ENCODE assay signal across 1 mouse cellular context in the genomic region with DNA sequence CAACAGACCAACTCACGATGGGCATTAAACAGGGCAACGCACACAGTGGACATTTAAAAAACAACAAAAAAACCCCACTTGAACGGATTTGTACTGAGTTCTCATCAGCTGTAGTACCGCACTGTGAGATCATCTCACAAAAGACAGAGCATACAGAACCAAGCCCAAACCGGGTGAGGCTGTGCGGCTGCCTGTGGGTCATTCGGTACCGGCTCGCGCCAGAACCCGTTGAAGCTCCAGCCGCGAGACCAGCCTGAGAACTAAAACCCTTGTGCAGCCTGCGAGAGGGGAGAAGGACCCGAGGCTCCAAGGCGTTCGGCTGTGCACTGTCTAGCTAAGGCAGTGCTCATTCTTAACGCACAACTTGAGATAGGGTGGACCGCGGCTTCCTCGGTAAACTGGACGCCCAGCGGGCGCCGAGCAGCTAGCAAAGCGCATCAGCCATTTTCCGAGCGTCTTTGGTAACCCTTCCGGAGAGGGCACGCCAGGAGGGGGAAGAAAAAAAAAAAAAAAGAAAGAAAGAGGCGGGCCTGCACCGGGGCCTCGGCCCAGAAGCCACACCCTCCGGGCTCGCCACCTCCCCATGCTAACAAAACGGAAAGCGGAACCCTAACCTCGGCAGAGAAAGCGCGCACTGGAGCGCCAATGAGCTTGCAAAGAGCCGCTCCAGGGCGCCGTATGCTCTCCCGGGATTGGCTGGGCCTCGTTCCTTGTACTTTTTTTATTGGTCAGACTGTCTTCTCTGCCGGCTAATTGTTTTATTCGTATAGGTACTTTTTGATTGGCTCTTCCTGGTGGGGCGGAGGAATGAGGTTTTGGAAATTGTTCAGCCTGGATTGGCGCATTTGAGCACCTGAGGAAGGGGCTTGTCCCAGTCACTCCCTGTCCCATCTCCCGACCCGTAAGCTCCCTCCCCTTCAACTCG.
TF ChIP-seq lines count a peak whose summit lies in the region.

No protein-coding gene starts in this region.

TF ChIP-seq in CH12.LX, 34 proteins besides CTCF, POLR2A, EP300 and RAD21 (continued from another document):
- peak; percentile 64; the same call in 1 of the 2 replicates for TF ChIP-seq UBTF (IDR thresholded peaks at IDR 0.05; ENCODE audit: low read depth, low read length)
- peak; percentile 80 for TF ChIP-seq NELFE (IDR thresholded peaks at IDR 0.05; ENCODE audit: low read depth, low read length)
- TF ChIP-seq ZKSCAN1 (IDR thresholded peaks at IDR 0.05; ENCODE audit: borderline replicate concordance, low read depth, low read length), result no peak
- TF ChIP-seq USF2 (conservative IDR thresholded peaks at IDR 0.05; ENCODE audit: low read depth, low read length), result no peak
- TF ChIP-seq GABPA (IDR thresholded peaks at IDR 0.05; ENCODE audit: insufficient replicate concordance, low read depth, low read length), result no peak
- TF ChIP-seq MAFK (IDR thresholded peaks at IDR 0.05; ENCODE audit: insufficient replicate concordance, low read length), result no peak
- TF ChIP-seq KAT2A (IDR thresholded peaks at IDR 0.05; ENCODE audit: insufficient replicate concordance, low read length), result no peak
- no peak for TF ChIP-seq BHLHE40 (IDR thresholded peaks at IDR 0.05; ENCODE audit: low read depth, low read length)
- peak; percentile 67 for TF ChIP-seq TCF12 (IDR thresholded peaks at IDR 0.05; ENCODE audit: low read depth, low read length)
- 0 out of 2 replicates have a peak, but pooled peaks have one; percentile 45 for TF ChIP-seq POLR2AphosphoS2 (IDR thresholded peaks at IDR 0.05; ENCODE audit: low read depth, low read length)
- TF ChIP-seq HCFC1 (IDR thresholded peaks at IDR 0.05; ENCODE audit: low read depth, low read length), result no peak
- TF ChIP-seq ETS1 (conservative IDR thresholded peaks at IDR 0.05; ENCODE audit: low read depth, low read length), result no peak
- peak; percentile 79 for TF ChIP-seq ELF1 (IDR thresholded peaks at IDR 0.05; ENCODE audit: low read depth, low read length)
- no peak; the same call in 1 of the 2 replicates for TF ChIP-seq MAZ (IDR thresholded peaks at IDR 0.05; ENCODE audit: low read depth, low read length)
- TF ChIP-seq JUND (conservative IDR thresholded peaks at IDR 0.05; ENCODE audit: low read depth, low read length), result no peak
- no peak for TF ChIP-seq MXI1 (IDR thresholded peaks at IDR 0.05; ENCODE audit: low read depth, low read length)
- TF ChIP-seq E2F4 (IDR thresholded peaks at IDR 0.05; ENCODE audit: insufficient replicate concordance, low read depth, low read length), result no peak
- TF ChIP-seq SMC3 (IDR thresholded peaks at IDR 0.05; ENCODE audit: low read depth, low read length), result no peak
- TF ChIP-seq CHD2 (IDR thresholded peaks at IDR 0.05; ENCODE audit: low read length), result peak; percentile 71
- TF ChIP-seq MAX (IDR thresholded peaks at IDR 0.05; ENCODE audit: low read length), result no peak
- no peak for TF ChIP-seq CHD1 (IDR thresholded peaks at IDR 0.05; ENCODE audit: low read depth, low read length)
- no peak for TF ChIP-seq USF1 (IDR thresholded peaks at IDR 0.05; ENCODE audit: low read depth, low read length)
- TF ChIP-seq ZMIZ1 (IDR thresholded peaks at IDR 0.05; ENCODE audit: low read depth, low read length), result peak; percentile 67; the same call in 1 of the 2 replicates
